Mouse (Mus musculus) left cerebral cortex, postnatal 10 days (tissue): ENCODE data around the gene Moxd1. TPM values are rescaled to one million over a fixed set of nuclear protein-coding genes. Genes with fewer than 3 reads are reported as not detected.

Experiments used
- DNase-seq, 2 experiments: peaks; one replicate each; pipeline ENCODE4 v3.0.0; 2021 to 2022; ENCODE audit warnings: low spot score in 2 of 2, mixed read lengths in 1 of 2; ENCODE audit errors: extremely low spot score in 1 of 2
- intact Hi-C: fragments of 180-260 bp; cut with DNase I; formaldehyde crosslinking; loops from one replicate; pipeline ENCODE4 v1.15.1; 2025
- total RNA-seq, 2 experiments: library from RNA; stranded (reverse); gene quantifications; 2 replicates each; pipeline ENCODE4 v1.2.3; 2021

The Moxd1 gene
- total RNA-seq, 2 experiments from 2014 or later = 7.3 to 9.3 TPM

GRCm38 (mm10) chr10:24340551-24341213 lies 117.4 kb downstream of the Moxd1 start:
- no peak for DNase-seq
- intact Hi-C loops = no loop called here

GRCm38 (mm10) chr10:24341214-24341589 lies 117.9 kb downstream of the Moxd1 start:
- intact Hi-C loops = no loop called here
- no peak for DNase-seq

DNA sequence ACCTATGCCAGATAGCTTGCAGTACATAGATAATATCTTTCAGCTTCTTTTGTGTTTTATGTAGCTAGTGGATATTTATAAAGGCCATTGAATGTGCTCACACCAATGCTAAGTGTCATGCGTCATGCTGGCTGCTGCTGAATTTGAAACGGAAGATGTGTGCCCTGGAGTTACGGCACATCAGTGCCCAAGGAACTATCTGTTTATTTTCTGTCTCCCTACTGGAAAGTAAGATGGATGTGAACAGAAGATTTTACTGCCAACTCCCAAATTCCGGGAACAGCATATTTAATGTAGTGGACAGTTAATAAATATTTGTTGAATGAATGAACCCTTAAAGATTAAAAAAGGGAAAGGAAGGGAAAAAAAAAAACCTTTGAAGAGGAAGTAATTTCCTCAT lies 119.8 kb downstream of the Moxd1 start:
- no peak for DNase-seq
- intact Hi-C loops = no loop called here

Other genes starting within 250 kb of the Moxd1 start
- gene Taar6, start 237.9 kb upstream of the Moxd1 start, total RNA-seq = not detected
- gene Taar7a, start 230.0 kb upstream of the Moxd1 start, total RNA-seq = not detected
- not detected for gene Taar7b, start 223.6 kb upstream of the Moxd1 start, total RNA-seq
- gene Taar7d, start 196.3 kb upstream of the Moxd1 start, total RNA-seq = not detected
- gene Taar7e, start 185.9 kb upstream of the Moxd1 start, total RNA-seq = not detected
- gene Taar7f, start 174.0 kb upstream of the Moxd1 start, total RNA-seq = not detected
- not detected for gene Taar8a, start 147.0 kb upstream of the Moxd1 start, total RNA-seq
- gene Taar8b, start 131.2 kb upstream of the Moxd1 start, total RNA-seq = not detected
- not detected for gene Taar8c, start 121.6 kb upstream of the Moxd1 start, total RNA-seq
- gene Taar9, start 114.0 kb upstream of the Moxd1 start, total RNA-seq = not detected
- gene Stx7, start 74.2 kb upstream of the Moxd1 start, total RNA-seq = 100 to 1,000 TPM; 190 to 199 TPM